Mouse (Mus musculus) kidney, postnatal 14 days (tissue): ENCODE measurements around the gene Slc51a.

Experiments
- DNase-seq: peaks from one replicate; pipeline ENCODE4 v3.0.0; 2022; ENCODE audit warnings: mixed read lengths

Gene Slc51a

DNA sequence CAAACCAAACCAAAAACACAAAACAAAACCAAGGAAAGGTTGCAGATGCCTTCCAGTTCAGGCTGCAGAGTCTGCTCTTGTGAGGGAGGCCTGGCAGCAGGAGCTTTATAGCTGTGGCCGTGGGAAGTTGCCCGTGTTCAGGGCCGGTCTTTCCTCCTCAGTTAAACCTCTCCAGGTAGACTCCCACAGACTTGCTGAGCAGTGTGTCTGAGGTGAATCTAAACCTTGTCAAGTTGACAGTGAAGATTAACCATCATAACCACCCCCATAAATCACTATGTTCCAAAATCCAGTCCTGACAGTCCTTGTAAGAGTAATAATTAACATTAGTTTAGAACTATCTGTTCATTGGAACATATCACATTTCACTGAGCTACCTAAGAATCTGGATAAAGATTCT is 60.2 kb downstream of the Slc51a start:
- peak; percentile 35 for DNase-seq
